In the genomic region with DNA sequence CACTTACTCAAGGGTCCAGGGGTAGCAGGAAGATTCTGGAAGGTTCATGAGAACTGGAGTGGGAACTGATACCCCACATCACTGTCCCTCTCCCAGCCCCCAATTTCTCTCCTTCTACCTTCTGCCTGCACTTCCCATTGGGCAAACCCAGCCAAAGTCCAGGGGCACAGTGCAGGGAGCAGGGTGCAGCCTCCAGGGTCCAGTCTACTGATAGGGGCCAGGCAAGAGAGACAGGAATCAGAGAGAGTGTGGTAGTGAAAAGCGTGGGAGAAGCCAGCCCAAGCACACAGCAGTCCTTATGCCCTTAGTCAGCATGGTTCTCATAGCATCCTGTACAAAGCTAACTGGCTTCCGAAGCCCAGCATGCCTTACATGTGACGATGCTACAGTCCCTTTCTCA, we compare ENCODE assay signal across 23 mouse cellular contexts.
"Had no signal": no experiment of that assay in that cellular context is flagged by ENCODE, and none has a peak within 500 bp of the region (broad histone marks: within the 10 kb centered on the region; RNA-seq: fewer than 3 reads in every experiment).

No protein-coding gene starts in this region.

- H3K4me1 ChIP-seq: lung, embryonic 15.5 days; stomach, embryonic 15.5 days had no signal

- DNase-seq: kidney, adult 11 months; kidney, adult 9 months; kidney, postnatal 25 days; layer of hippocampus, adult 9-11 months; lung, adult 18-20 months; lung, postnatal 10 days; lung, postnatal 36 days; right cerebral cortex, adult 18-20 months; right cerebral cortex, postnatal 25 days; spleen, adult 18-20 months; thymus, postnatal 25 days had no signal

- H3K4me2 ChIP-seq: limb, embryonic 13.5 days; liver, embryonic 11.5 days; lung, embryonic 15.5 days; midbrain, embryonic 11.5 days; midbrain, embryonic 15.5 days; neural tube, embryonic 12.5 days; neural tube, embryonic 15.5 days; stomach, embryonic 15.5 days had no signal

- H3K27me3 ChIP-seq: limb, embryonic 13.5 days; midbrain, embryonic 15.5 days; neural tube, embryonic 12.5 days; stomach, embryonic 15.5 days had no signal

- H3K27ac ChIP-seq: kidney, postnatal 0 days; layer of hippocampus, adult 2 months; limb, embryonic 10.5 days; limb, embryonic 13.5 days; lung, embryonic 15.5 days; midbrain, embryonic 15.5 days; neural tube, embryonic 12.5 days; neural tube, embryonic 15.5 days; stomach, embryonic 15.5 days had no signal

- H3K9ac ChIP-seq: limb, embryonic 13.5 days; lung, embryonic 15.5 days; midbrain, embryonic 15.5 days; neural tube, embryonic 12.5 days; neural tube, embryonic 15.5 days; stomach, embryonic 15.5 days had no signal

- H3K4me3 ChIP-seq: layer of hippocampus, adult 2 months; limb, embryonic 10.5 days; limb, embryonic 13.5 days; lung, embryonic 15.5 days; megakaryocyte, embryonic 14.5 days; midbrain, embryonic 15.5 days; neural tube, embryonic 12.5 days; neural tube, embryonic 15.5 days; stomach, embryonic 15.5 days had no signal

- ATAC-seq: midbrain, embryonic 15.5 days had no signal

- H3K9me3 ChIP-seq: limb, embryonic 10.5 days; limb, embryonic 13.5 days; lung, embryonic 15.5 days; megakaryocyte, embryonic 14.5 days; midbrain, embryonic 15.5 days; neural tube, embryonic 12.5 days; neural tube, embryonic 15.5 days; stomach, embryonic 15.5 days had no signal

- H3K36me3 ChIP-seq: limb, embryonic 10.5 days; limb, embryonic 13.5 days; lung, embryonic 15.5 days; midbrain, embryonic 15.5 days; neural tube, embryonic 12.5 days; neural tube, embryonic 15.5 days; stomach, embryonic 15.5 days had no signal
